Mouse (Mus musculus) liver, embryonic 11.5 days (tissue): Measurements from ENCODE around the gene Ctsm. TPM values are rescaled to one million over a fixed set of nuclear protein-coding genes. Genes with fewer than 3 reads are reported as not detected.
"Not testable (repeated sequence)": the region's sequence is repeated elsewhere in the genome, so short reads cannot be mapped to it uniquely, and the experiment has no call there.

Experiments
- ATAC-seq: fragments of 200-750 bp; cut with Nextera tagmentation; replicated peaks from 2 replicates; pipeline ENCODE4 v1.8.0; 2017; ENCODE audit warnings: moderate number of reproducible peaks, mild to moderate bottlenecking, moderate TSS enrichment, moderate library complexity; ENCODE audit not compliant: low FRiP score
- DNase-seq: peaks from one replicate; pipeline ENCODE4 v3.0.0-alpha.2; 2017; ENCODE audit warnings: low spot score
- H3K27ac ChIP-seq: fragments of 300-500 bp; sonication (generic); 2 replicates; pipeline ENCODE4 v1.5.1; 2014; ENCODE audit warnings: mild to moderate bottlenecking, low read depth, low read length, control low read depth
- H3K27me3 ChIP-seq: fragments of 300-500 bp; sonication (generic); replicated peaks from 2 replicates; pipeline ENCODE4 v1.6.1; 2014; ENCODE audit warnings: low read length, mixed read lengths; ENCODE audit not compliant: control insufficient read depth, insufficient read depth
- H3K36me3 ChIP-seq: fragments of 300-500 bp; sonication (generic); 2 replicates; pipeline ENCODE4 v1.6.1; 2014; ENCODE audit warnings: mild to moderate bottlenecking, low read length, moderate library complexity, mixed read lengths; ENCODE audit not compliant: control insufficient read depth, insufficient read depth
- H3K4me1 ChIP-seq: fragments of 300-500 bp; sonication (generic); replicated peaks from 2 replicates; pipeline ENCODE4 v1.6.1; 2014; ENCODE audit warnings: low read length, mixed read lengths; ENCODE audit not compliant: control insufficient read depth, insufficient read depth
- H3K4me2 ChIP-seq: fragments of 300-500 bp; sonication (generic); 2 replicates; pipeline ENCODE4 v1.6.1; 2014; ENCODE audit warnings: mild to moderate bottlenecking, control low read depth, moderate library complexity
- H3K4me3 ChIP-seq: fragments of 300-500 bp; sonication (generic); 2 replicates; pipeline ENCODE4 v1.5.1; 2014; ENCODE audit warnings: low read depth, low read length, control low read depth
- H3K9ac ChIP-seq: fragments of 300-500 bp; sonication (generic); 2 replicates; pipeline ENCODE4 v1.6.1; 2014; ENCODE audit warnings: low read depth, low read length, control low read depth
- H3K9me3 ChIP-seq: fragments of 300-500 bp; sonication (generic); 2 replicates; pipeline ENCODE4 v1.6.1; 2016; ENCODE audit warnings: low read length, inconsistent platforms, mixed read lengths; ENCODE audit not compliant: control insufficient read depth
- WGBS: fragments of 180-500 bp; shearing (Covaris S2); extraction: QIAGEN DNeasy Blood & Tissue Kit; methylation state at CpG from one replicate; pipeline ENCODE4 v1.1.7; 2014; 5-methylcytosine and 5-hydroxymethylcytosine counted together
- polyA plus RNA-seq: library from polyadenylated mRNA; unstranded; fragments of >200 nt; fragmentation: Nextera tagmentation; extraction: Ambion mirVana; gene quantifications from 2 replicates; pipeline ENCODE4 v1.2.1, GENCODE M21; 2014

Gene Ctsm
- polyA plus RNA-seq = not detected in 2 replicates

GRCm38 (mm10) chr13:61541631-61542030 is at the start of gene Ctsm:
Gene Ctsm (minus strand): TSS chr13:61541839.
- H3K9me3 ChIP-seq = peaks cover 6% of the 10 kb centered on the region
- no peaks in the 10 kb centered on the region for H3K27me3 ChIP-seq
- H3K4me3 ChIP-seq = no peak within 1 kb of the TSS
- DNase-seq (no peak), ATAC-seq (no peak)
- no peak within 1 kb of the TSS for H3K9ac ChIP-seq
- no peaks in the 10 kb centered on the region for H3K36me3 ChIP-seq
- H3K27ac ChIP-seq = no peak within 1 kb of the TSS
- 68% methylated on average over 4 of the region's 4 CpGs for WGBS
- no peak within 1 kb of the TSS for H3K4me2 ChIP-seq
- H3K4me1 ChIP-seq = no peaks in the 10 kb centered on the region

GRCm38 (mm10) chr13:61570027-61570426 is 28.4 kb upstream of the Ctsm start, which contains the start of gene Cts3:
Gene Cts3 (minus strand): TSS chr13:61570127.
- DNase-seq (no peak), ATAC-seq (no peak)
- Histone ChIP-seq H3K9ac (no peak within 1 kb of the TSS), H3K9me3 (peaks cover 3% of the 10 kb centered on the region), H3K27ac (no peak within 1 kb of the TSS), H3K4me1 (no peaks in the 10 kb centered on the region), H3K36me3 (no peaks in the 10 kb centered on the region), H3K4me2 (no peak within 1 kb of the TSS), H3K4me3 (no peak within 1 kb of the TSS), H3K27me3 (no peaks in the 10 kb centered on the region)

GRCm38 (mm10) chr13:61568074-61568473 is 26.4 kb upstream of the Ctsm start, which contains the start of gene Gm49352:
Gene Gm49352 (minus strand): TSS chr13:61568174.
- WGBS = 25% methylated on average over 1 of the region's 1 CpGs

More at GRCm38 (mm10) chr13:61568074-61568473, 26.4 kb upstream of the Ctsm start, which contains the start of gene Gm49352:
- not testable (repeated sequence) for H3K9me3 ChIP-seq, H3K9ac ChIP-seq, H3K4me1 ChIP-seq, H3K27me3 ChIP-seq, H3K27ac ChIP-seq, H3K36me3 ChIP-seq, H3K4me2 ChIP-seq, H3K4me3 ChIP-seq, DNase-seq, ATAC-seq

Other genes starting within 250 kb of the Ctsm start
- gene Cts7, start 183.6 kb downstream of the Ctsm start, polyA plus RNA-seq = not detected in 2 replicates
- gene Gm49352, start 26.3 kb upstream of the Ctsm start, polyA plus RNA-seq = not detected in 2 replicates
- gene Cts3, start 28.3 kb upstream of the Ctsm start, polyA plus RNA-seq = not detected in 2 replicates